Mouse (Mus musculus): ENCODE results near the gene Dcaf12l2. TPM values are rescaled to one million over a fixed set of nuclear protein-coding genes. Genes with fewer than 3 reads are reported as not detected.

Gene Dcaf12l2
- polyA plus RNA-seq (2017; shearing (Covaris generic)), result not detected

GRCm38 (mm10) chrX:44367646-44368521, at the start of gene Dcaf12l2:
Dcaf12l2 (minus strand) TSS chrX:44368342.

